Comparison of ENCODE assay signal across 11 mouse cellular contexts in genomic region chr5:139546771-139547420, GRCm38 (mm10). TPM values are rescaled to one million over a fixed set of nuclear protein-coding genes. Genes with fewer than 3 reads are reported as not detected.
DNase-seq lines count a peak whose midpoint lies in the region; ATAC-seq lines count a peak whose summit lies in the region.
"Had no signal": no experiment of that assay in that cellular context is flagged by ENCODE, and none has a peak within 500 bp of the region (broad histone marks: within the 10 kb centered on the region; RNA-seq: fewer than 3 reads in every experiment).

No protein-coding gene starts in this region.

- peak; percentile 25 for DNase-seq in kidney, postnatal 10 days
- DNase-seq in kidney, postnatal 25 days, result no peak
- DNase-seq in embryo, embryonic 10.5 days (ENCODE audit: low spot score), result peak; percentile 44
- DNase-seq in neural tube, embryonic 10.5 days (ENCODE audit: extremely low spot score, low spot score), result peak; percentile 70
- DNase-seq in Muller cell, postnatal 12 days (ENCODE audit: inconsistent ontology term), result no peak
- DNase-seq in gastrocnemius, postnatal 10 days, result no peak
- no peak for DNase-seq in left cerebral cortex, postnatal 36 days (ENCODE audit: low spot score in 2 of 2)
- DNase-seq: heart, adult 18-20 months had no signal

- peak overlapping the region; percentile 60 for H3K4me2 ChIP-seq in hindbrain, embryonic 12.5 days (replicated peaks)
- H3K4me2 ChIP-seq: liver, embryonic 12.5 days had no signal

- peak overlapping the region; percentile 91 for H3K27ac ChIP-seq in hindbrain, embryonic 12.5 days
- H3K27ac ChIP-seq: liver, embryonic 12.5 days had no signal

- H3K36me3 ChIP-seq in hindbrain, embryonic 12.5 days, result no peaks in the 10 kb centered on the region
- H3K36me3 ChIP-seq: liver, embryonic 12.5 days had no signal

- intact Hi-C loops in left cerebral cortex, postnatal 36 days (cut with DNase I), result no loop called here

- peak overlapping the region; percentile 69 for H3K9ac ChIP-seq in hindbrain, embryonic 12.5 days
- H3K9ac ChIP-seq: liver, embryonic 12.5 days had no signal

- H3K4me1 ChIP-seq in hindbrain, embryonic 12.5 days, result peaks cover 27% of the 10 kb centered on the region

- peak overlapping the region; percentile 51 for H3K4me3 ChIP-seq in hindbrain, embryonic 12.5 days
- H3K4me3 ChIP-seq: liver, embryonic 12.5 days had no signal

- H3K27me3 ChIP-seq in hindbrain, embryonic 12.5 days, result peaks cover 92% of the 10 kb centered on the region

- no peak for ATAC-seq in hindbrain, embryonic 12.5 days (ENCODE audit: low FRiP score)
- ATAC-seq: liver, embryonic 12.5 days had no signal

- H3K9me3 ChIP-seq in hindbrain, embryonic 12.5 days (replicated peaks), result no peaks in the 10 kb centered on the region
- H3K9me3 ChIP-seq: liver, embryonic 12.5 days had no signal

- WGBS in hindbrain, embryonic 12.5 days, result 1% methylated on average over 59 of the region's 68 CpGs

RNA-seq across cellular contexts. Expression of gene Uncx, which starts 3.6 kb away (rescaled TPM):
- polyA plus RNA-seq in hindbrain, embryonic 12.5 days (2016; fragmentation: Nextera tagmentation; extraction: Ambion mirVana), result 97.3 and 99.4 TPM in 2 replicates
- not detected for total RNA-seq in gastrocnemius, postnatal 10 days (2021)
- under 1 TPM in 1 of 2 experiments, not detected in 1; 0.20 TPM for total RNA-seq in left cerebral cortex, postnatal 36 days (2021)
- total RNA-seq: heart, adult 18-20 months; neutrophil, adult 5-6 weeks had no signal
- polyA plus RNA-seq: liver, embryonic 12.5 days had no signal

Comparison
In these comparisons a context has a peak if more than half of its experiments do, and no peak if none do; other contexts are left out.
1. DNase-seq: peak in kidney, postnatal 10 days (single experiment), embryo, embryonic 10.5 days (single experiment) and neural tube, embryonic 10.5 days (single experiment); none in kidney, postnatal 25 days (0 of 2), Muller cell, postnatal 12 days (single experiment), gastrocnemius, postnatal 10 days (single experiment) and left cerebral cortex, postnatal 36 days (0 of 2).